Comparison of ENCODE assay signal across 20 mouse cellular contexts in genomic region chr9:115805224-115805623, GRCm38 (mm10).
DNase-seq lines count a peak whose midpoint lies in the region; ATAC-seq and TF ChIP-seq lines count a peak whose summit lies in the region.
"Had no signal": no experiment of that assay in that cellular context is flagged by ENCODE, and none has a peak within 500 bp of the region (broad histone marks: within the 10 kb centered on the region; RNA-seq: fewer than 3 reads in every experiment).

No protein-coding gene starts in this region.

- no peaks in the 10 kb centered on the region for H3K27me3 ChIP-seq in hindbrain, embryonic 10.5 days (ENCODE audit: insufficient read depth, poor library complexity, severe bottlenecking)
- no peaks in the 10 kb centered on the region for H3K27me3 ChIP-seq in hindbrain, embryonic 11.5 days (ENCODE audit: control insufficient read depth, insufficient read depth, low read length)
- no peaks in the 10 kb centered on the region for H3K27me3 ChIP-seq in CH12.LX (replicated peaks)
- H3K27me3 ChIP-seq: forebrain, embryonic 13.5 days; heart, embryonic 12.5 days; hindbrain, embryonic 12.5 days had no signal

- TF ChIP-seq POLR2A in CH12.LX (IDR thresholded peaks at IDR 0.05; ENCODE audit: low read depth, low read length), result no peak

- 38% methylated on average over 4 of the region's 4 CpGs for WGBS in hindbrain, embryonic 10.5 days
- WGBS in hindbrain, embryonic 11.5 days, result 31% methylated on average over 4 of the region's 4 CpGs

- H3K4me3 ChIP-seq in hindbrain, embryonic 10.5 days, result no peak overlapping the region
- no peak overlapping the region for H3K4me3 ChIP-seq in hindbrain, embryonic 11.5 days (ENCODE audit: low read depth, low read length)
- H3K4me3 ChIP-seq in CH12.LX (replicated peaks in 1 of 3; ENCODE audit: low read depth in 2 of 3, low read length in 2 of 3, poor library complexity in 1 of 3), result no peak overlapping the region
- H3K4me3 ChIP-seq: embryonic facial prominence, embryonic 10.5 days; forebrain, embryonic 13.5 days; heart, embryonic 12.5 days; hindbrain, embryonic 12.5 days had no signal

- no peaks in the 10 kb centered on the region for H3K79me2 ChIP-seq in CH12.LX (replicated peaks; ENCODE audit: control insufficient read depth, extremely low read depth, insufficient read depth, poor library complexity, severe bottlenecking)

- no peaks in the 10 kb centered on the region for H3K9me3 ChIP-seq in hindbrain, embryonic 10.5 days
- H3K9me3 ChIP-seq in hindbrain, embryonic 11.5 days (ENCODE audit: control insufficient read depth, low read length), result no peaks in the 10 kb centered on the region
- H3K9me3 ChIP-seq in CH12.LX (replicated peaks; ENCODE audit: low read length), result no peaks in the 10 kb centered on the region
- H3K9me3 ChIP-seq: embryonic facial prominence, embryonic 10.5 days; forebrain, embryonic 13.5 days; heart, embryonic 12.5 days; hindbrain, embryonic 12.5 days had no signal

- no peak for DNase-seq in hindbrain, embryonic 10.5 days (ENCODE audit: low spot score)
- DNase-seq in hindbrain, embryonic 11.5 days (ENCODE audit: low spot score), result no peak
- DNase-seq in CH12.LX (ENCODE audit: extremely low read depth) (peak; percentile 9), liver (no peak)
- peak; percentile 16 for DNase-seq in c-Kit-positive CD71-negative TER-119-negative erythroid progenitor cells, embryonic 14.5 days (ENCODE audit: low read depth)
- DNase-seq in retina, embryonic 14.5 days (ENCODE audit: low spot score), result no peak
- DNase-seq: adrenal gland, adult 2 months; adrenal gland, postnatal 25 days; cerebellum, adult 11 months; cerebellum, adult 8-10 months; cerebellum, postnatal 14 days; gastrocnemius, postnatal 14 days had no signal

- H3K4me1 ChIP-seq in hindbrain, embryonic 10.5 days (replicated peaks), result peaks cover 27% of the 10 kb centered on the region
- H3K4me1 ChIP-seq in hindbrain, embryonic 11.5 days (replicated peaks; ENCODE audit: control insufficient read depth, insufficient read depth, low read length), result no peaks in the 10 kb centered on the region
- peaks cover 0 to 15% of the 10 kb centered on the region in 2 experiments; a peak in 2 of 4 replicates for H3K4me1 ChIP-seq in CH12.LX (ENCODE audit: control insufficient read depth in 1 of 2, insufficient read depth in 2 of 2)
- H3K4me1 ChIP-seq: heart, embryonic 12.5 days had no signal

- 0 out of 2 replicates have a peak overlapping the region, but pooled peaks have one; percentile 23 for H3K27ac ChIP-seq in hindbrain, embryonic 10.5 days
- no peak overlapping the region for H3K27ac ChIP-seq in hindbrain, embryonic 11.5 days (ENCODE audit: low read depth, low read length)
- H3K27ac ChIP-seq in CH12.LX (ENCODE audit: insufficient read depth, low read depth), result no peak overlapping the region
- H3K27ac ChIP-seq: embryonic facial prominence, embryonic 10.5 days; forebrain, embryonic 13.5 days; hindbrain, embryonic 12.5 days had no signal

- TF ChIP-seq EP300 in CH12.LX (IDR thresholded peaks at IDR 0.05; ENCODE audit: low read length), result no peak

- no peaks in the 10 kb centered on the region for H3K36me3 ChIP-seq in hindbrain, embryonic 10.5 days
- H3K36me3 ChIP-seq in hindbrain, embryonic 11.5 days (ENCODE audit: control insufficient read depth, insufficient read depth, low read length), result no peaks in the 10 kb centered on the region
- H3K36me3 ChIP-seq in CH12.LX (replicated peaks in 1 of 2; ENCODE audit: control insufficient read depth in 1 of 2, insufficient read depth in 1 of 2, low read length in 1 of 2), result no peaks in the 10 kb centered on the region
- H3K36me3 ChIP-seq: embryonic facial prominence, embryonic 10.5 days; heart, embryonic 12.5 days; hindbrain, embryonic 12.5 days had no signal

- H3K9ac ChIP-seq in hindbrain, embryonic 11.5 days (ENCODE audit: low read depth, low read length), result no peak overlapping the region
- H3K9ac ChIP-seq in CH12.LX (ENCODE audit: insufficient read depth, low read depth), result no peak overlapping the region
- H3K9ac ChIP-seq: forebrain, embryonic 13.5 days; heart, embryonic 12.5 days; hindbrain, embryonic 12.5 days had no signal

- dilution Hi-C loops in CH12.LX (cut with MboI; ENCODE audit: extremely low pct_ligation_motif_present, extremely low pct_unique_long_range_greater_than_20kb, low sequenced_read_pairs), result no loop called here

- ATAC-seq in hindbrain, embryonic 11.5 days (ENCODE audit: low FRiP score), result no peak
- ATAC-seq in megakaryocyte progenitor cell, adult 5-6 weeks (replicated peaks; ENCODE audit: poor library complexity), result peak; percentile 75
- no peak for ATAC-seq in frontal cortex, adult (ENCODE audit: low TSS enrichment)
- ATAC-seq: forebrain, embryonic 13.5 days; hindbrain, embryonic 16.5 days; inflammation-experienced regulatory T-cells, adult 6 months had no signal

- TF ChIP-seq RAD21 in CH12.LX (IDR thresholded peaks at IDR 0.05; ENCODE audit: low read depth, low read length), result no peak

- H3K4me2 ChIP-seq in hindbrain, embryonic 11.5 days (replicated peaks; ENCODE audit: low read depth, low read length), result no peak overlapping the region
- H3K4me2 ChIP-seq in CH12.LX (ENCODE audit: insufficient read depth, low read depth, poor library complexity, severe bottlenecking), result 0 out of 2 replicates have a peak overlapping the region, but pooled peaks have one; percentile 1
- H3K4me2 ChIP-seq: forebrain, embryonic 13.5 days; heart, embryonic 12.5 days; hindbrain, embryonic 12.5 days had no signal

- in situ Hi-C loops in CH12.LX (cut with MboI; ENCODE audit: low pct_ligation_motif_present, low pct_unique_long_range_greater_than_20kb, low sequenced_read_pairs), result no loop called here

- TF ChIP-seq CTCF in CH12.LX (conservative IDR thresholded peaks at IDR 0.05 in 1 of 2, IDR thresholded peaks at IDR 0.05 in 1 of 2; ENCODE audit: low read depth in 2 of 2, low read length in 2 of 2), result no peak

TF ChIP-seq in CH12.LX, 34 proteins besides CTCF, POLR2A, EP300 and RAD21:
- TF ChIP-seq SIN3A (IDR thresholded peaks at IDR 0.05; ENCODE audit: low read length), result no peak
- no peak for TF ChIP-seq UBTF (IDR thresholded peaks at IDR 0.05; ENCODE audit: low read depth, low read length)

Comparison
In these comparisons a context has a peak if more than half of its experiments do, and no peak if none do; other contexts are left out.
1. DNase-seq: peak in CH12.LX (single experiment) and c-Kit-positive CD71-negative TER-119-negative erythroid progenitor cells, embryonic 14.5 days (single experiment); none in hindbrain, embryonic 10.5 days (single experiment), hindbrain, embryonic 11.5 days (single experiment), retina, embryonic 14.5 days (single experiment) and liver (single experiment).